Mouse (Mus musculus): ENCODE measurements around the gene Tor3a.

DNA sequence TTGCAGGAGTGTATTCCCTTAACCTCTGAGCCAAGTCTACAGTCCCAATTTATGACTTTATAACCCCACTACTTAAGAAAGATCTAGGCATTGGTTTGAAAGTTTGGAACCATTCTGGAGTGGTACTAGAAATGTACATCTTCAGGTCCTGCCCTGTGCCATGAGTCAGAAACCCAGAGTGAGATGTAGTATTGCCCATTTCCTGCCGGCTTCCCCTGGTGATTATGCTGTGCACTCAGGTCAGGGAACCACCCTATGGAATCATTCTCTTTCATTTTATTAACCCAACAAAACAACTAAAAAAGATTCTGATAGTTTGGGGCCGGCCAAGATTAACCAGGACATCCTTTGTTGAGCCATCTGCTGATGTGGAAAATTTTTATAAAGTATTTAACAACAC is 68.2 kb downstream of the Tor3a start:
- TF ChIP-seq CTCF (IDR thresholded peaks at IDR 0.05; ENCODE audit: extremely low read depth, insufficient read length, insufficient replicate concordance, low read depth, low read length): no peak
- TF ChIP-seq POLR2A (IDR thresholded peaks at IDR 0.05; ENCODE audit: low read depth, low read length): no peak

Measured in small intestine, adult 2 months (tissue).